Mouse (Mus musculus): ENCODE measurements around the gene Cdc5l. TPM values are rescaled to one million over a fixed set of nuclear protein-coding genes. Genes with fewer than 3 reads are reported as not detected.

Cdc5l gene
- polyA plus RNA-seq, 1 experiment, result 28.3 TPM

- Histone ChIP-seq H3K4me3 (ENCODE audit: insufficient read depth, poor library complexity, severe bottlenecking) (no peak overlapping the region), H3K36me3 (ENCODE audit: control insufficient read depth, insufficient read depth) (peaks cover 72% of the 10 kb centered on the region), H3K27me3 (ENCODE audit: control insufficient read depth, insufficient read depth, insufficient read length) (no peaks in the 10 kb centered on the region), H3ac (ENCODE audit: control insufficient read depth, insufficient read length, low read depth) (no peak overlapping the region), H3K79me3 (ENCODE audit: low read depth) (peaks cover 33% of the 10 kb centered on the region), H3K79me2 (ENCODE audit: control insufficient read depth, insufficient read depth) (peaks cover 82% of the 10 kb centered on the region)
- TF ChIP-seq FOSL1 (IDR thresholded peaks at IDR 0.05; ENCODE audit: insufficient read depth, low read length, poor library complexity, severe bottlenecking) (no peak), MAX (IDR thresholded peaks at IDR 0.05) (no peak), CEBPB (IDR thresholded peaks at IDR 0.05; ENCODE audit: low read depth) (no peak), USF1 (IDR thresholded peaks at IDR 0.05; ENCODE audit: low read depth) (no peak), CTCF (IDR thresholded peaks at IDR 0.05; ENCODE audit: control insufficient read depth, insufficient read depth, insufficient read length) (no peak), MYOD1 (IDR thresholded peaks at IDR 0.05; ENCODE audit: control insufficient read depth, insufficient read length, low read depth) (no peak), MYOG (IDR thresholded peaks at IDR 0.05; ENCODE audit: control insufficient read depth, extremely low read depth, insufficient read length) (no peak)
Measured at GRCm38 (mm10) chr17:45398021-45398420, 35.5 kb downstream of the Cdc5l start.

GRCm38 (mm10) chr17:45397541-45397940, 36.0 kb downstream of the Cdc5l start:
- peaks cover 31% of the 10 kb centered on the region for H3K79me3 ChIP-seq (ENCODE audit: low read depth)
- peaks cover 73% of the 10 kb centered on the region for H3K36me3 ChIP-seq (ENCODE audit: control insufficient read depth, insufficient read depth)
- no peak overlapping the region for H3K4me3 ChIP-seq (ENCODE audit: insufficient read depth, poor library complexity, severe bottlenecking)
- no peaks in the 10 kb centered on the region for H3K27me3 ChIP-seq (ENCODE audit: control insufficient read depth, insufficient read depth, insufficient read length)
- no peak overlapping the region for H3ac ChIP-seq (ENCODE audit: control insufficient read depth, insufficient read length, low read depth)
- peaks cover 77% of the 10 kb centered on the region for H3K79me2 ChIP-seq (ENCODE audit: control insufficient read depth, insufficient read depth)
- TF ChIP-seq CEBPB (IDR thresholded peaks at IDR 0.05; ENCODE audit: low read depth) (no peak), MAX (IDR thresholded peaks at IDR 0.05) (no peak), FOSL1 (IDR thresholded peaks at IDR 0.05; ENCODE audit: insufficient read depth, low read length, poor library complexity, severe bottlenecking) (no peak), CTCF (IDR thresholded peaks at IDR 0.05; ENCODE audit: control insufficient read depth, insufficient read depth, insufficient read length) (no peak), USF1 (IDR thresholded peaks at IDR 0.05; ENCODE audit: low read depth) (no peak), MYOD1 (IDR thresholded peaks at IDR 0.05; ENCODE audit: control insufficient read depth, insufficient read length, low read depth) (no peak), MYOG (IDR thresholded peaks at IDR 0.05; ENCODE audit: control insufficient read depth, extremely low read depth, insufficient read length) (no peak)

GRCm38 (mm10) chr17:45394612-45395011, 38.9 kb downstream of the Cdc5l start:
- Histone ChIP-seq H3ac (ENCODE audit: control insufficient read depth, insufficient read length, low read depth) (no peak overlapping the region), H3K36me3 (ENCODE audit: control insufficient read depth, insufficient read depth) (peaks cover 86% of the 10 kb centered on the region), H3K79me3 (ENCODE audit: low read depth) (peaks cover 21% of the 10 kb centered on the region), H3K4me3 (ENCODE audit: insufficient read depth, poor library complexity, severe bottlenecking) (no peak overlapping the region), H3K79me2 (ENCODE audit: control insufficient read depth, insufficient read depth) (peaks cover 50% of the 10 kb centered on the region), H3K27me3 (ENCODE audit: control insufficient read depth, insufficient read depth, insufficient read length) (no peaks in the 10 kb centered on the region)
- TF ChIP-seq FOSL1 (IDR thresholded peaks at IDR 0.05; ENCODE audit: insufficient read depth, low read length, poor library complexity, severe bottlenecking) (no peak), MYOD1 (IDR thresholded peaks at IDR 0.05; ENCODE audit: control insufficient read depth, insufficient read length, low read depth) (no peak), USF1 (IDR thresholded peaks at IDR 0.05; ENCODE audit: low read depth) (no peak), MYOG (IDR thresholded peaks at IDR 0.05; ENCODE audit: control insufficient read depth, extremely low read depth, insufficient read length) (no peak), MAX (IDR thresholded peaks at IDR 0.05) (no peak), CEBPB (IDR thresholded peaks at IDR 0.05; ENCODE audit: low read depth) (no peak), CTCF (IDR thresholded peaks at IDR 0.05; ENCODE audit: control insufficient read depth, insufficient read depth, insufficient read length) (no peak)

GRCm38 (mm10) chr17:45393765-45394164, 39.8 kb downstream of the Cdc5l start:
- no peaks in the 10 kb centered on the region for H3K27me3 ChIP-seq (ENCODE audit: control insufficient read depth, insufficient read depth, insufficient read length)
- no peak for TF ChIP-seq CTCF (IDR thresholded peaks at IDR 0.05; ENCODE audit: control insufficient read depth, insufficient read depth, insufficient read length)
- no peak overlapping the region for H3ac ChIP-seq (ENCODE audit: control insufficient read depth, insufficient read length, low read depth)
- peaks cover 18% of the 10 kb centered on the region for H3K79me3 ChIP-seq (ENCODE audit: low read depth)
- no peak overlapping the region for H3K4me3 ChIP-seq (ENCODE audit: insufficient read depth, poor library complexity, severe bottlenecking)
- peaks cover 44% of the 10 kb centered on the region for H3K79me2 ChIP-seq (ENCODE audit: control insufficient read depth, insufficient read depth)
- H3K36me3 ChIP-seq (ENCODE audit: control insufficient read depth, insufficient read depth), result peaks cover 84% of the 10 kb centered on the region

GRCm38 (mm10) chr17:45389896-45390295, 43.6 kb downstream of the Cdc5l start:
- Histone ChIP-seq H3ac (ENCODE audit: control insufficient read depth, insufficient read length, low read depth) (no peak overlapping the region), H3K4me3 (ENCODE audit: insufficient read depth, poor library complexity, severe bottlenecking) (no peak overlapping the region), H3K36me3 (ENCODE audit: control insufficient read depth, insufficient read depth) (peaks cover 85% of the 10 kb centered on the region), H3K79me3 (ENCODE audit: low read depth) (peaks cover under 1% of the 10 kb centered on the region), H3K79me2 (ENCODE audit: control insufficient read depth, insufficient read depth) (peaks cover 7% of the 10 kb centered on the region), H3K27me3 (ENCODE audit: control insufficient read depth, insufficient read depth, insufficient read length) (no peaks in the 10 kb centered on the region)
- no peak for TF ChIP-seq CTCF (IDR thresholded peaks at IDR 0.05; ENCODE audit: control insufficient read depth, insufficient read depth, insufficient read length)
- TF ChIP-seq MYOG (IDR thresholded peaks at IDR 0.05; ENCODE audit: control insufficient read depth, extremely low read depth, insufficient read length), result no peak
- no peak for TF ChIP-seq USF1 (IDR thresholded peaks at IDR 0.05; ENCODE audit: low read depth)
- no peak for TF ChIP-seq CEBPB (IDR thresholded peaks at IDR 0.05; ENCODE audit: low read depth)
- no peak for TF ChIP-seq FOSL1 (IDR thresholded peaks at IDR 0.05; ENCODE audit: insufficient read depth, low read length, poor library complexity, severe bottlenecking)
- no peak for TF ChIP-seq MAX (IDR thresholded peaks at IDR 0.05)
- TF ChIP-seq MYOD1 (IDR thresholded peaks at IDR 0.05; ENCODE audit: control insufficient read depth, insufficient read length, low read depth), result no peak

GRCm38 (mm10) chr17:45386986-45387385, 46.6 kb downstream of the Cdc5l start:
- H3K36me3 ChIP-seq (ENCODE audit: control insufficient read depth, insufficient read depth), result peaks cover 65% of the 10 kb centered on the region
- no peaks in the 10 kb centered on the region for H3K79me2 ChIP-seq (ENCODE audit: control insufficient read depth, insufficient read depth)
- TF ChIP-seq FOSL1 (IDR thresholded peaks at IDR 0.05; ENCODE audit: insufficient read depth, low read length, poor library complexity, severe bottlenecking) (no peak), MYOD1 (IDR thresholded peaks at IDR 0.05; ENCODE audit: control insufficient read depth, insufficient read length, low read depth) (no peak), USF1 (IDR thresholded peaks at IDR 0.05; ENCODE audit: low read depth) (no peak), CEBPB (IDR thresholded peaks at IDR 0.05; ENCODE audit: low read depth) (no peak), MAX (IDR thresholded peaks at IDR 0.05) (no peak), MYOG (IDR thresholded peaks at IDR 0.05; ENCODE audit: control insufficient read depth, extremely low read depth, insufficient read length) (no peak), CTCF (IDR thresholded peaks at IDR 0.05; ENCODE audit: control insufficient read depth, insufficient read depth, insufficient read length) (no peak)
- H3K79me3 ChIP-seq (ENCODE audit: low read depth), result no peaks in the 10 kb centered on the region
- H3K27me3 ChIP-seq (ENCODE audit: control insufficient read depth, insufficient read depth, insufficient read length), result no peaks in the 10 kb centered on the region
- no peak overlapping the region for H3ac ChIP-seq (ENCODE audit: control insufficient read depth, insufficient read length, low read depth)
- no peak overlapping the region for H3K4me3 ChIP-seq (ENCODE audit: insufficient read depth, poor library complexity, severe bottlenecking)
